Mouse (Mus musculus): ENCODE measurements around the gene Tob1. TPM values are rescaled to one million over a fixed set of nuclear protein-coding genes. Genes with fewer than 3 reads are reported as not detected.

The Tob1 gene
- polyA plus RNA-seq, 1 experiment, result 6.4 TPM

- 55% methylated on average over 2 of the region's 2 CpGs for WGBS
These were observed 27.6 kb upstream of the Tob1 start for GRCm38 (mm10) chr11:94183671-94184070.

GRCm38 (mm10) chr11:94189579-94189978 is 21.7 kb upstream of the Tob1 start:
- Histone ChIP-seq H3K4me1 (ENCODE audit: control insufficient read depth, insufficient read depth, low read length) (no peaks in the 10 kb centered on the region), H3K4me3 (replicated peaks; ENCODE audit: control insufficient read depth, low read depth, low read length) (no peak overlapping the region), H3K27ac (ENCODE audit: control insufficient read depth, insufficient read depth, low read depth, low read length, poor library complexity) (no peak overlapping the region)
- TF ChIP-seq CTCF (IDR thresholded peaks at IDR 0.05; ENCODE audit: control insufficient read depth, insufficient read depth, low read length), result no peak
- no peak for TF ChIP-seq POLR2A (IDR thresholded peaks at IDR 0.05; ENCODE audit: borderline replicate concordance, control insufficient read depth, low read depth, low read length)
- WGBS, result 63% methylated on average over 10 of the region's 10 CpGs

More at GRCm38 (mm10) chr11:94183671-94184070, 27.6 kb upstream of the Tob1 start:
- H3K4me3 ChIP-seq (replicated peaks; ENCODE audit: control insufficient read depth, low read depth, low read length), result no peak overlapping the region
- no peaks in the 10 kb centered on the region for H3K4me1 ChIP-seq (ENCODE audit: control insufficient read depth, insufficient read depth, low read length)
- H3K27ac ChIP-seq (ENCODE audit: control insufficient read depth, insufficient read depth, low read depth, low read length, poor library complexity), result no peak overlapping the region
- TF ChIP-seq POLR2A (IDR thresholded peaks at IDR 0.05; ENCODE audit: borderline replicate concordance, control insufficient read depth, low read depth, low read length) (no peak), CTCF (IDR thresholded peaks at IDR 0.05; ENCODE audit: control insufficient read depth, insufficient read depth, low read length) (no peak)

- 93% methylated on average over 5 of the region's 5 CpGs for WGBS
- TF ChIP-seq CTCF (IDR thresholded peaks at IDR 0.05; ENCODE audit: control insufficient read depth, insufficient read depth, low read length) (no peak), POLR2A (IDR thresholded peaks at IDR 0.05; ENCODE audit: borderline replicate concordance, control insufficient read depth, low read depth, low read length) (no peak)
- no peaks in the 10 kb centered on the region for H3K4me1 ChIP-seq (ENCODE audit: control insufficient read depth, insufficient read depth, low read length)
- no peak overlapping the region for H3K4me3 ChIP-seq (replicated peaks; ENCODE audit: control insufficient read depth, low read depth, low read length)
- no peak overlapping the region for H3K27ac ChIP-seq (ENCODE audit: control insufficient read depth, insufficient read depth, low read depth, low read length, poor library complexity)
These were observed 20.6 kb upstream of the Tob1 start for GRCm38 (mm10) chr11:94190665-94191064.

DNA sequence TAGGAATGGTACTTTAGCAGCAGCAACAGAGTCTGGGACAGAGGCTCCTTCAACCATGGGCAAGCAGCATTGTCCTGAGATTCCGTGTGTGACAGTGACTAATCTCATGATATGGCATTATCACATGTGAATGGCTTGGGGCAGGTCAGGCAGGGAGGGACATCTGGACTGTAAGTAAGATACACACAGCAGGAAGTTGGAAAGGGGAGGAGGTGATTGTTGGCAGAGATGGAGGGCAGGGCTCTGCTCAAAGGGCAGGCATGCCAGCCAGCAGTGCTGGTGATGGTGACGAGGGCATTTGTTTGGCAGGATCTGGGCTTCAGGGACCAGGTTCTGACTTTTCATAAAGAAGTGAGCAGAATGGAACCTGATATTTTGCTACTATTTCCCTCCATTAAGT is 18.1 kb upstream of the Tob1 start:
- WGBS, result 57% methylated on average over 2 of the region's 2 CpGs
- H3K4me1 ChIP-seq (ENCODE audit: control insufficient read depth, insufficient read depth, low read length), result peaks cover 1% of the 10 kb centered on the region; the same call in 1 of the 2 replicates
- H3K4me3 ChIP-seq (replicated peaks; ENCODE audit: control insufficient read depth, low read depth, low read length), result no peak overlapping the region
- no peak overlapping the region for H3K27ac ChIP-seq (ENCODE audit: control insufficient read depth, insufficient read depth, low read depth, low read length, poor library complexity)
- TF ChIP-seq CTCF (IDR thresholded peaks at IDR 0.05; ENCODE audit: control insufficient read depth, insufficient read depth, low read length) (no peak), POLR2A (IDR thresholded peaks at IDR 0.05; ENCODE audit: borderline replicate concordance, control insufficient read depth, low read depth, low read length) (no peak)

DNA sequence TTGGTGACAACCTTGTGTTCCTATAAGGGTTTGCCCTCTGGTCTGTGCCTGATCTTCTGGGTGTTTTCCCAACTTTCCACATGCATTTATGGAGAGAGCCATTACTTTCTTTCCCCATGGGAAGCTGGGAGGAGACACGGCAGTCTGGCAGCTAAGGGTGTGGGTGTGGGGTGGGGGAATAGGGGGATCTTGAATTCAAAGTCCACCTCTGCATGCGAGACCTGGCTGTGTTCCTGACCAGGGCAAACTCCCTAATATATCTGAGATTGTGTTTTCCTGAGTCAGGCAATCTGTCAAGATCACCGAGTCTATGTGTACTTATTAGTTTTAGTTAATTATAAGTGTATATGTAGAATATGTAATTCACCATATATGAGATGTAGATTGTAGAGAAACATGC is 14.9 kb upstream of the Tob1 start:
- Histone ChIP-seq H3K4me1 (ENCODE audit: control insufficient read depth, insufficient read depth, low read length) (peaks cover 5% of the 10 kb centered on the region; the same call in 1 of the 2 replicates), H3K27ac (ENCODE audit: control insufficient read depth, insufficient read depth, low read depth, low read length, poor library complexity) (no peak overlapping the region), H3K4me3 (replicated peaks; ENCODE audit: control insufficient read depth, low read depth, low read length) (no peak overlapping the region)
- TF ChIP-seq CTCF (IDR thresholded peaks at IDR 0.05; ENCODE audit: control insufficient read depth, insufficient read depth, low read length) (no peak), POLR2A (IDR thresholded peaks at IDR 0.05; ENCODE audit: borderline replicate concordance, control insufficient read depth, low read depth, low read length) (no peak)
- 84% methylated on average over 3 of the region's 3 CpGs for WGBS

DNA sequence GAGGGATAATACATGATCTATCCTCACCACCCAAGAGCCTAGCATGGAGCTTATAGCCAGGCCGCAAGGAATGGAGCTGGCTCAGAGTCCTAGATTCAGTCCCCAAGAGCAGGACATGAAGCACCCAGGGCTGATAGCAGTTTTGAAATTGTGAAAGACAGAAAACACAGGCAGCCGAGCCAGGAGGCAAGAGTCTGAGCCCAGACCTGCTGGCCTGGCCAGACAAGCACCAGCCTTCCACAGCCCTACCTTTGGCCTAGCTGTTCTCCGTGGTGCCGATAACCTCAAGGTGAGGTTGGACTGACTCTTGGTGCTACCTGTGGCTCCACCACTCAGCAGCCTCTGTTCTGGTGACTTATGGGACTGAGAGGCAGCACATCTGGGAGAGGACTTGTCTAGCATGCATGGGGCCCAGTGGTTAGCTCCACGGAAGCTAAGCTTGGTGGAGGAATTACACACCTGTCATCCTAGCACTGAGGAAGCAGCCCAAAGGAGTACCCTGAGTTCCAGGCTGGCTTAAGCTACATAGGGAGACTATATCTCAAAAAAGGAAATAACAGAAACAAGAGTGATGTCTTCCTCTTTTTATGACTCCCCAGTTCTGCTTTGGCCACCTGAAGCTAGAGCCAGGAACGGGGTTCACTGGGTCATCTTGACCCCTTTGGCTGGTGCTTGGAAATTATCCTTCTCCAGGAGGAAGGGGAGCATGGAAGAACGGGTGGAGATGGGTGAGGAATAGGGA is 12.7 kb upstream of the Tob1 start:
- no peak for TF ChIP-seq CTCF (IDR thresholded peaks at IDR 0.05; ENCODE audit: control insufficient read depth, insufficient read depth, low read length)
- no peak for TF ChIP-seq POLR2A (IDR thresholded peaks at IDR 0.05; ENCODE audit: borderline replicate concordance, control insufficient read depth, low read depth, low read length)

DNA sequence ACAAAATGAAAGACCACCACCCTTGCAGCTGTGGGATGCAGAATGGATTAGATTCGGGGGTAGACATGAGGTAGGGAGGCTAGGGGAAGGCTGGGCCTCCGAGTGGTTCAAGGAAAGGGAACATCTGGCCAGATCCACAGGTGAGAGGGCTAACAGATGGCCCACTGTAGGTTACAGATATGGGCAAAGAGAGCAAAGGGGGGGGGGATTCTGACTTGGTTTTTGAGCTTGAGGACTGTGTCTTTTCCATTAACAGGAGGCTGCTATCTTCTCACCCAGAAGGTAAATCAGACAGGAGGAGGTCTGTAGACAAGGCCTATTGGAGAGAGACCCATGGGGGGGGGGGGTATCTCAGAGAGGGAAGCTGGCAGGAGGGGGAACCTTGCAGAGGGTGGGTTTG is 11.5 kb upstream of the Tob1 start:
- H3K27ac ChIP-seq (ENCODE audit: control insufficient read depth, insufficient read depth, low read depth, low read length, poor library complexity), result no peak overlapping the region
- 62% methylated on average over 2 of the region's 2 CpGs for WGBS
- peaks cover 5% of the 10 kb centered on the region; the same call in 1 of the 2 replicates for H3K4me1 ChIP-seq (ENCODE audit: control insufficient read depth, insufficient read depth, low read length)
- H3K4me3 ChIP-seq (replicated peaks; ENCODE audit: control insufficient read depth, low read depth, low read length), result no peak overlapping the region
- TF ChIP-seq POLR2A (IDR thresholded peaks at IDR 0.05; ENCODE audit: borderline replicate concordance, control insufficient read depth, low read depth, low read length), result no peak
- TF ChIP-seq CTCF (IDR thresholded peaks at IDR 0.05; ENCODE audit: control insufficient read depth, insufficient read depth, low read length), result no peak

More for the DNA sequence above, 12.7 kb upstream of the Tob1 start:
- 51% methylated on average over 7 of the region's 7 CpGs for WGBS
- Histone ChIP-seq H3K4me1 (ENCODE audit: control insufficient read depth, insufficient read depth, low read length) (peaks cover 5% of the 10 kb centered on the region; the same call in 1 of the 2 replicates), H3K27ac (ENCODE audit: control insufficient read depth, insufficient read depth, low read depth, low read length, poor library complexity) (peak overlapping the region; percentile 16; the same call in 1 of the 2 replicates), H3K4me3 (replicated peaks; ENCODE audit: control insufficient read depth, low read depth, low read length) (no peak overlapping the region)

DNA sequence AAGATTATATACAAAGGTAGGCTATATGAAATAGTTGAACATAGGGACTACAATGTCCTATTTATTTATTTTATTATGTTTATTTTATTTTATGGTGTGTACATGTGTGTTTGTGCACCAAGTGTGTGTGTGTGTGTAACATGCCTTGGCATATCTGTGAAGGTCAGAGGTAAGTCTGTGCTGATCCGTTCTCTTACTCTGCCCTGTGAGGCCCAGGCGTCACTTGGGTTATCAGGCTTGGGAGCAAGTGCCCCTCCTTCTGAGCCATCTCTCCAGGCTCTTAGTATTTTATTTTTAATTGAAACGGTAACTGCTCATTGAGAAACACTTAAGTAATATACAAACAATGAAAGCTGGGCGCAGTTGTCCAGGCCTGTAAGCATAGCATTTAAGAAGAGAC is 10.8 kb upstream of the Tob1 start:
- H3K4me1 ChIP-seq (ENCODE audit: control insufficient read depth, insufficient read depth, low read length), result peaks cover 5% of the 10 kb centered on the region; the same call in 1 of the 2 replicates
- no peak overlapping the region for H3K27ac ChIP-seq (ENCODE audit: control insufficient read depth, insufficient read depth, low read depth, low read length, poor library complexity)
- WGBS, result 76% methylated on average over 4 of the region's 4 CpGs
- no peak overlapping the region for H3K4me3 ChIP-seq (replicated peaks; ENCODE audit: control insufficient read depth, low read depth, low read length)
- TF ChIP-seq POLR2A (IDR thresholded peaks at IDR 0.05; ENCODE audit: borderline replicate concordance, control insufficient read depth, low read depth, low read length) (no peak), CTCF (IDR thresholded peaks at IDR 0.05; ENCODE audit: control insufficient read depth, insufficient read depth, low read length) (no peak)
